Mouse (Mus musculus) G1E-ER4 (cell line): Measurements from ENCODE around the gene Pigc. TPM values are rescaled to one million over a fixed set of nuclear protein-coding genes. Genes with fewer than 3 reads are reported as not detected.

Source experiments
- GATA1 ChIP-seq: IDR thresholded peaks from one replicate; pipeline ENCODE4 v1.8.0; 2012; ENCODE audit warnings: low read length, inconsistent platforms
- polyA plus RNA-seq: library from polyadenylated mRNA; stranded (reverse); fragments of >175 nt; gene quantifications from 2 replicates; pipeline ENCODE4 v1.2.3, GENCODE M21; 2012

Gene Pigc
- polyA plus RNA-seq, 1 experiment, result 0.45 TPM

- TF ChIP-seq GATA1, result no peak
These were observed 10.7 kb upstream of the Pigc start for GRCm38 (mm10) chr1:161957964-161958950.

- TF ChIP-seq GATA1, result no peak
These were observed 6.3 kb upstream of the Pigc start for GRCm38 (mm10) chr1:161962465-161963377.

- no peak for TF ChIP-seq GATA1
These were observed 1.1 kb upstream of the Pigc start for GRCm38 (mm10) chr1:161967936-161968335.

- no peak for TF ChIP-seq GATA1
These were observed 1.9 kb downstream of the Pigc start for GRCm38 (mm10) chr1:161970874-161971273.

GRCm38 (mm10) chr1:161972233-161972632 lies 3.2 kb downstream of the Pigc start:
- TF ChIP-seq GATA1, result no peak

- TF ChIP-seq GATA1, result no peak
These were observed 7.5 kb downstream of the Pigc start for GRCm38 (mm10) chr1:161976255-161977182.

- no peak for TF ChIP-seq GATA1
These were observed 8.3 kb downstream of the Pigc start for GRCm38 (mm10) chr1:161977331-161977730.

- TF ChIP-seq GATA1, result no peak
These were observed 9.3 kb downstream of the Pigc start for GRCm38 (mm10) chr1:161978173-161978700.

- no peak for TF ChIP-seq GATA1
These were observed 10.6 kb downstream of the Pigc start, which contains the start of gene 4930558K02Rik for GRCm38 (mm10) chr1:161979536-161979935. TSS of gene 4930558K02Rik (minus strand) at chr1:161979636.

- no peak for TF ChIP-seq GATA1
These were observed 11.1 kb downstream of the Pigc start for GRCm38 (mm10) chr1:161980046-161980445.

GRCm38 (mm10) chr1:161980626-161981298 lies 11.8 kb downstream of the Pigc start:
- no peak for TF ChIP-seq GATA1

GRCm38 (mm10) chr1:161983451-161983850 lies 14.5 kb downstream of the Pigc start:
- no peak for TF ChIP-seq GATA1

- TF ChIP-seq GATA1, result no peak
These were observed 15.1 kb downstream of the Pigc start for GRCm38 (mm10) chr1:161983979-161984566.
